Mouse (Mus musculus): Measurements from ENCODE around the gene Adamtsl1.

GRCm38 (mm10) chr4:85842113-85842512 lies 328.1 kb downstream of the Adamtsl1 start:
- TF ChIP-seq ZNF384 (IDR thresholded peaks at IDR 0.05; ENCODE audit: low read depth, low read length) = no peak
- no peak for TF ChIP-seq HCFC1 (IDR thresholded peaks at IDR 0.05; ENCODE audit: borderline replicate concordance, insufficient read depth, low read length)
- TF ChIP-seq MAFK (IDR thresholded peaks at IDR 0.05; ENCODE audit: insufficient read depth, low read depth, low read length) = no peak

Measured in ES-E14 (cell line).